Mouse (Mus musculus) stomach, postnatal 0 days (tissue): Measurements from ENCODE around the gene Birc2. TPM values are rescaled to one million over a fixed set of nuclear protein-coding genes. Genes with fewer than 3 reads are reported as not detected.

ENCODE experiments used
- ATAC-seq: fragments of 200-750 bp; cut with Nextera tagmentation; 2 replicates; pipeline ENCODE4 v1.8.0; 2017; ENCODE audit not compliant: low FRiP score, low TSS enrichment
- DNase-seq: peaks from one replicate; pipeline ENCODE4 v3.0.0-alpha.2; 2016; ENCODE audit warnings: low spot score
- H3K27ac ChIP-seq: fragments of 300-500 bp; sonication (generic); replicated peaks from 2 replicates; pipeline ENCODE4 v1.5.1; 2014; ENCODE audit warnings: mild to moderate bottlenecking, control low read depth
- H3K27me3 ChIP-seq: fragments of 300-500 bp; sonication (generic); 2 replicates; pipeline ENCODE4 v1.6.1; 2014; ENCODE audit warnings: low read length; ENCODE audit not compliant: control insufficient read depth, insufficient read depth
- H3K36me3 ChIP-seq: fragments of 300-500 bp; sonication (generic); 2 replicates; pipeline ENCODE4 v1.6.1; 2014; ENCODE audit warnings: low read length, mixed read lengths; ENCODE audit not compliant: control insufficient read depth, insufficient read depth
- H3K4me1 ChIP-seq: fragments of 300-500 bp; sonication (generic); replicated peaks from 2 replicates; pipeline ENCODE4 v1.6.1; 2014; ENCODE audit warnings: antibody characterized with exemption; ENCODE audit not compliant: control insufficient read depth, insufficient read depth
- H3K4me2 ChIP-seq: fragments of 300-500 bp; sonication (generic); replicated peaks from 2 replicates; pipeline ENCODE4 v1.6.1; 2014; ENCODE audit warnings: low read depth, mild to moderate bottlenecking, control low read depth, moderate library complexity
- H3K4me3 ChIP-seq: fragments of 300-500 bp; sonication (generic); 2 replicates; pipeline ENCODE4 v1.5.1; 2014; ENCODE audit warnings: low read depth, low read length, control low read depth
- H3K9ac ChIP-seq: fragments of 300-500 bp; sonication (generic); 2 replicates; pipeline ENCODE4 v1.6.1; 2014; ENCODE audit warnings: mild to moderate bottlenecking, low read length, control low read depth, mixed read lengths
- H3K9me3 ChIP-seq: fragments of 300-500 bp; sonication (generic); 2 replicates; pipeline ENCODE4 v1.6.1; 2016; ENCODE audit warnings: low read length; ENCODE audit not compliant: control insufficient read depth
- CTCF ChIP-seq: IDR thresholded peaks from 2 replicates; pipeline ENCODE4 v1.5.1; 2016; ENCODE audit warnings: antibody characterized with exemption, low read depth, mild to moderate bottlenecking, moderate library complexity
- EP300 ChIP-seq: optimal IDR thresholded peaks from 2 replicates; pipeline ENCODE3; 2016; ENCODE audit warnings: antibody characterized with exemption
- WGBS: fragments of 180-500 bp; shearing (Covaris S2); extraction: QIAGEN DNeasy Blood & Tissue Kit; methylation state at CpG from one replicate; pipeline ENCODE4 v1.1.7; 2014; 5-methylcytosine and 5-hydroxymethylcytosine counted together
- polyA plus RNA-seq: library from polyadenylated mRNA; unstranded; fragments of >200 nt; fragmentation: Nextera tagmentation; extraction: Ambion mirVana; gene quantifications from 2 replicates; pipeline ENCODE4 v1.2.1, GENCODE M21; 2015

Birc2 gene
- polyA plus RNA-seq, 1 experiment from 2014 or later, result 17.2 TPM

DNA sequence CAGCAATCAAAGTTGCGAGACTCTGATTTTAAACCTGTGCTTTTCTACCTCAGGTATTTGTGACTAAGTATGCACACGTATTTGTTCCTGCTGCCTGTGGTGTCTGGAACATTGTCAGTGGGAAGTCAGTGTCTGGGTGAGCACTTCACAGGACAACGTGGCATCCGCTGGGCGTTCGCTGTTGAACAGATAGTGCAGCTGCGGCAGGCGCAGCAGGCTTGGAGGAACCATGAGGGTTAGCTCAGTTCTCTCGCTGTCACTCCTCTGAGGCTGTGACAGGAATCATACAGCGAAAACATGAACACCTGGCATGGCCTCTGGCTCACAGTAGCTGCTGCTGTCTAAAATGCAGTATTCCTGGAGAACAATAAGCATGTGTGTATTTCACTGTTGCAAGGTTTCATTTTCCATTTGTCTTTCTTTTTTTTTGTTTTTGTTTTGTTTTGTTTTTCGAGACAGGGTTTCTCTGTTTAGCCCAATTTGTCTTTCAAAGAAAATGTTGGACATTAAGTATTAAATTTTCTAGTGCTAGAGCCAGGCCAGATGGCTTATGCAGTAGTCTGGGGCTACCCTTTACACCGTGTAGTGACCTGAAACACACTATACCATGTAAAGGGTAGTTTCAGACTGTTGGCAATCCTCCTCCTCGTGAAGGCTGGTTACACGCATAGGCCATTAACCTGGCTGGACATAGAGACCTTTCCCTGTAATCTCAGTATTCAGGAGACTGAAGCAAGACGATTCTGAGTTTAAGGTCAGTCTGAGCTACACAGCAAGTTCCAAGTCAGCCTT lies 52.8 kb downstream of the Birc2 start:
- ATAC-seq (no peak), DNase-seq (no peak)
- no peak overlapping the region for H3K9ac ChIP-seq
- H3K9me3 ChIP-seq, result no peaks in the 10 kb centered on the region
- TF ChIP-seq CTCF, result no peak
- TF ChIP-seq EP300, result no peak
- H3K4me1 ChIP-seq, result no peaks in the 10 kb centered on the region
- H3K4me2 ChIP-seq, result no peak overlapping the region
- WGBS, result 83% methylated on average over 15 of the region's 15 CpGs
- peaks cover 4% of the 10 kb centered on the region; the same call in 1 of the 2 replicates for H3K36me3 ChIP-seq
- no peak overlapping the region for H3K27ac ChIP-seq
- no peak overlapping the region for H3K4me3 ChIP-seq
- no peaks in the 10 kb centered on the region for H3K27me3 ChIP-seq

GRCm38 (mm10) chr9:7780250-7781150 lies 56.4 kb downstream of the Birc2 start:
- no peak overlapping the region for H3K9ac ChIP-seq
- WGBS, result 92% methylated on average over 8 of the region's 8 CpGs
- H3K27me3 ChIP-seq, result no peaks in the 10 kb centered on the region
- no peaks in the 10 kb centered on the region for H3K4me1 ChIP-seq
- TF ChIP-seq CTCF (no peak), EP300 (no peak)
- DNase-seq, result no peak
- no peak overlapping the region for H3K4me3 ChIP-seq
- H3K9me3 ChIP-seq, result no peaks in the 10 kb centered on the region
- H3K4me2 ChIP-seq, result no peak overlapping the region
- H3K27ac ChIP-seq, result no peak overlapping the region
- H3K36me3 ChIP-seq, result peaks cover 6% of the 10 kb centered on the region; the same call in 1 of the 2 replicates
- ATAC-seq, result no peak

DNA sequence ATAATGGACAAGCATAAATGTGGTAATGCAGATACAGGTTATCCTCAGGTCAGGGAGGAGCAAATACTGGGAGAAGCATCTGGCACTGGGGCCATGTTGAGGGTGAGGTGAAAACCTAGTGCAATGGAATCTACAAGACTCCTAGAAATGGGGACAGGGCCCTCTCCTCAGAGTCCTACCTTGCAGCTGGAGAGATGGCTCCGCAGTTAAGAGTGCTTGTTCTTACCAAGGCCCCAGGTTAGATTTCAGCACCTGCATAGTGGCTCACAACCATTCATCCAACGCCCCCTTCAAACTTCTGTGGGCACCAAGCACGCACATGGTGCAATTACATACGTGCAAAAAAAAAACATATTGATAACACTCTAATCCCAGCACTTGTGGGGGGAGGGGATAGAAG lies 57.1 kb downstream of the Birc2 start:
- DNase-seq, result no peak
- no peak overlapping the region for H3K27ac ChIP-seq
- H3K4me1 ChIP-seq, result no peaks in the 10 kb centered on the region
- no peak overlapping the region for H3K4me2 ChIP-seq
- H3K9me3 ChIP-seq, result no peaks in the 10 kb centered on the region
- 80% methylated on average over 4 of the region's 4 CpGs for WGBS
- ATAC-seq, result no peak
- H3K36me3 ChIP-seq, result peaks cover 6% of the 10 kb centered on the region; the same call in 1 of the 2 replicates
- no peak overlapping the region for H3K9ac ChIP-seq
- H3K27me3 ChIP-seq, result no peaks in the 10 kb centered on the region
- no peak for TF ChIP-seq EP300
- no peak for TF ChIP-seq CTCF
- H3K4me3 ChIP-seq, result no peak overlapping the region

- peaks cover 9% of the 10 kb centered on the region; the same call in 1 of the 2 replicates for H3K36me3 ChIP-seq
- H3K4me3 ChIP-seq, result no peak overlapping the region
- H3K9me3 ChIP-seq, result no peaks in the 10 kb centered on the region
- no peak overlapping the region for H3K4me2 ChIP-seq
- no peaks in the 10 kb centered on the region for H3K27me3 ChIP-seq
- no peak overlapping the region for H3K27ac ChIP-seq
- H3K4me1 ChIP-seq, result no peaks in the 10 kb centered on the region
- TF ChIP-seq EP300, result no peak
- TF ChIP-seq CTCF, result no peak
- no peak overlapping the region for H3K9ac ChIP-seq
- ATAC-seq (no peak), DNase-seq (no peak)
- 87% methylated on average over 7 of the region's 7 CpGs for WGBS
Observed at GRCm38 (mm10) chr9:7778771-7779170, 58.1 kb downstream of the Birc2 start.

DNA sequence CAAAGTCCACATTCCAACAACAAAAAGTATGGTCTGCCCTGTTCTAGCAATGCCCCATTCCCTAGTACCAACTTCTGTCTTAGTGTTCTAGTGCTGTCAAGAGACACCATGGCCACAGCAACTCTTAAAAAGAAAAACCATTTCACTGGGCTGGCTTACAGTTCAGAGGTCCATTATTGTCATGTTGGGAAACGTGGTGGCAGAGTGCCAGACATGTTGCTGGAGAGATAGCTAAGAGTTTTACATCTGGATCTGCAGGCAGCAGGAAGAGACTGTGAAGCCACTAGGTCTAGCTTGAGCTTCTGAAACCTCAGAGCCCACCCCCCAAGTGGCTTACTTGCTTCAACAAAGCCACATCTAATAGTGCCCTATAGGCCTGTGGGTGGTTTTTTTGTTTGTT lies 59.2 kb downstream of the Birc2 start:
- WGBS, result 70% methylated on average over 1 of the region's 1 CpGs
- ATAC-seq, result no peak
- Histone ChIP-seq H3K36me3 (peaks cover 9% of the 10 kb centered on the region; the same call in 1 of the 2 replicates), H3K27me3 (no peaks in the 10 kb centered on the region), H3K4me3 (no peak overlapping the region), H3K4me2 (no peak overlapping the region), H3K9me3 (no peaks in the 10 kb centered on the region), H3K27ac (no peak overlapping the region), H3K4me1 (no peaks in the 10 kb centered on the region), H3K9ac (no peak overlapping the region)
- no peak for DNase-seq
- TF ChIP-seq EP300 (no peak), CTCF (no peak)
